Mouse (Mus musculus) frontal cortex, postnatal 36 days (tissue): Measurements from ENCODE around the gene Myl6.

Experiments
- DNase-seq, 2 experiments: peaks; one replicate each; pipeline ENCODE4 v3.0.0; 2022; ENCODE audit warnings: low spot score in 2 of 2

Myl6 gene

GRCm38 (mm10) chr10:128493695-128494666, at the start of gene Myl6:
Gene Myl6 (minus strand): TSS chr10:128494145.
- DNase-seq: peak; percentile 97 to 98

DNA sequence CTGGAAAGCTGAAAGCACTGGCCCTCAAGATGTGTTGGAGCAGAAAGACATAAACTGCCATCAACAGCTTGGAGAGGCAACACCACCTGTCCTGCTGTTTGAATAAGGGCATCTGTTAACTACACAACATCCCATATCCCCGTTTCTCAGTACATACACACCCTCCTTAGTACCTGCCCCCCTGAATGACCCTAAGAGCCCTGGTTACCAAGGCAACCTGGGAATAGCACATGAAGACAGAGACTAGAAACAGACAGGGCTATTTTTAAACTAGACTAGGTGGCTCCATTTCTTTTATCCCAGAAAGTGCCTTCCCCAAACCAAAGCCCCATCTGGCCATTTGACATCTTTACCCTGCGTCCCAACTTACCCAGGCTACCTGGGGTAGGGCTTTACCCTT, 49.2 kb upstream of the Myl6 start:
- no peak for DNase-seq

- no peak for DNase-seq
These were observed 44.5 kb upstream of the Myl6 start for GRCm38 (mm10) chr10:128538340-128538870.

DNA sequence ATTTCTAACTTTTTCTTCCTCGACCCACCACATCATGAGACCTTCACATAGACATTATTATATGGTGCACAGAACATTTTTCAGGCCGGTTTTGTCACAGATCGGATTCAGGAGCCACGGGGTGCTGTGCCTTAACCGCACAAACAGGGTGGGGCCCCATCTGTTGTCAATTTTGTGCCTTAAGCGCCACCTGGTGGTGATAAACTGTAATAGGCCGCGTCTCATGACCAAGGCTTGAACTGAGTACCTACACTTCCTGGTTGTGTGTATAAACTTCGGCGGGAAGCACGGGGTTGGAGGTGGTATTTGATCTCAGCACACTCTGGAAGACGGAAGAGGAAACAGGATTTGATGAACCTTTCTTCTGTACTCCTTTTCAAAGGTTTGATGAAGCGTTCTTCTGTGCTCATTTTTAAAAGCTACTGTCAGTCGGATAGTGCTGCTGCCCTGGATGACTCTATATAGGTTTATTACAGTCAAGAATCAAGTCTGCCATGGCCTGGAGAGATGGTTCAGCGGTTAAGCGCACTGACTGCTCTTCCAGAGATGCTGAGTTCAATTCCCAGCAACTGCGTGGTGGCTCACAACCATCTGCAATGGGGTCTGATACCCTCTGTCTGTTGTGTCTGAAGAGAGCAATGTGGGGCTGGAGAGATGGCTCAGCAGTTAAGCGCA, 42.5 kb upstream of the Myl6 start:
- peak; percentile 84 to 92 for DNase-seq

DNA sequence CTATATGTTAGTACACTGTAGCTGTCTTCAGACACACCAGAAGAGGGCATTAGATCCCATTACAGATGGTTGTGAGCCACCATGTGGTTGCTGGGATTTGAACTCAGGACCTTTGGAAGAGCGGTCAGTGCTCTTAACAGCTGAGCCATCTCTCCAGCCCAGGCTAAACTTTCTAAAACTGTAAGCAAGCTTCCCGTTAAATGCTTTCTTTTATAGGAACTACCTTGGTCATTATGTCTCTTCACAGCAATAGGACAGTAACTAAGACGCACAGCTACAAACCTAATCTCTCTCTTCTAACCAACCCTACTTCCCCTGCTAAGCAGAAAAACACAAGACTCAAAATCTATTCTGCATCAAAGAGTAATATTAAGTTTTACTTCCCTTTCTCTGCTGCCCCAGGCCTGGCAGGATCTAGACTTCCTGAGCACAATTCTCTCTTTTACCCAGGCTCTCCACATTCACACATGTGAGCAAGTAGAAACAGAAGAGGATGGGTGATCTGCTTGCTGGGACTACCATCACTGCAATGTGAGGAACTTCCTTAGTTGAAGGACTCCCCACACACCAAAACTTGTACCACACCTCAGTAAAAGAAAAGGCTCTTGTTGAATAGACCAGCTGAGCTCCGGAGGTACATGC, 41.8 kb upstream of the Myl6 start:
- DNase-seq: no peak

- no peak for DNase-seq
These were observed 41.3 kb upstream of the Myl6 start for GRCm38 (mm10) chr10:128535206-128535605.

DNA sequence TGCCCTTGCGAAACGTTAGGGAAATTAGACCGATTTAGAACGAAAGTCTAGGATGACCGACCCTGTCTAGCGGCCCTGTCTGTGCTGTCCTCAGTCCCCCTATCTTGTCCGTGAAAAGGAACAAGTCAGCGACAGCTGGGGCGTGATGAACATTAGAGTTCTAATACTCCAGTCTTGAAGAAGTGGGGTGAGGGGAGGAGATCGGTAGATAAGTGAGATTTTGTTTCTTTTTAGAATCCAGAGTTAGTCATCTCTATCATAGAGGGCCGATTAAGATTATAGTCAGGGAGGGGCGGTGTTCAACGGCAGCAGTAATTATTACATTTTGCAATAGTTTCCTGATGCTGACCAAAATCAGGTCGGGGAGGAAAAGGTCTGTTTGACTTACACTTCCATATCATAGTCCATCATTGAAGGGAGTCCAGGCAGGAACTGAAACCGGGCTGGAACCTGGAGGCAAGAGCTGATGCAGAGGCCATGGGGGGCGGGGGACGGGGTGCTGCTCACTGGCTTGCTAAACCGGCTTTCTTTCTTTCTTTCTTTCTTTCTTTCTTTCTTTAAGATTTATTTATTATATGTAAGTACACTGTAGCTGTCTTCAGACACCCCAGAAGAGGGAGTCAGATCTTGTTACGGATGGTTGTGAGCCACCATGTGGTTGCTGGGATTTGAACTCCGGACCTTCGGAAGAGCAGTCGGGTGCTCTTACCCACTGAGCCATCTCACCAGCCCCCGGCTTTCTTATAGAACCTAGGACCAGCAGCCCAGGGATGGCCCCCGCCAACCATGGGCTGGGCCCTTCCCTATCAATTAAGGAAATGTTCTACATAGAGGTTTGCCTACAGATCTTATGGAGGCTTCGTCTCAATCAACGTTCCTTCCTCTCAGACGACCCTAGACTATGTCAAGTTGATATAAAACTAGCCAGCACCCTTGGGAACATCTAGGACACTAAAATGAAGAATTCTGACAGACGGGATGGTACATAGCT, 32.7 kb upstream of the Myl6 start:
- no peak for DNase-seq

- DNase-seq: peak; percentile 80 to 90
These were observed 31.8 kb upstream of the Myl6 start, which contains the start of gene Esyt1 for GRCm38 (mm10) chr10:128525671-128526308. Gene Esyt1 (minus strand): TSS chr10:128525871.

GRCm38 (mm10) chr10:128524732-128525662, 31.1 kb upstream of the Myl6 start:
- DNase-seq: peak; percentile 37 to 47

- DNase-seq: no peak
These were observed 30.3 kb upstream of the Myl6 start for GRCm38 (mm10) chr10:128524111-128524731.

GRCm38 (mm10) chr10:128522351-128522750, 28.4 kb upstream of the Myl6 start:
- DNase-seq: no peak

DNA sequence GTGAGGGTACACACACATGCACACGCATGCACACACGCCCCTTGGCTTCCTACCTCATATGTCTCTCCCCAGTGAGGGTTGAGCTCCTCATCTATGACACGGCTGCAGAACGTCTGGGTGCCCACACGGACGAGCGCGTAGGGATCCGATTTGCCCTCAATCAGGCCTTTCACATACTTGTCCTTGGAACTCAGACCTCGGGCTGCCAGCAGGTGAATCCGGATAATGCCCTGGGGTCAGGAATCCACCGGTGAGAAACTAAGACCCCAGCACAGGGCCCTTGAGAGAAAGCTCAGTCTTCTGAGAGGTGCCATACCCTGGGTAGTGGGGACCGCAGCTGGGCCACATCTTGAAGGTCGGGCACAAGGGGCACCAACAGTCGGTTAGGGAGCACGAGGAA, 26.6 kb upstream of the Myl6 start:
- DNase-seq: no peak

DNA sequence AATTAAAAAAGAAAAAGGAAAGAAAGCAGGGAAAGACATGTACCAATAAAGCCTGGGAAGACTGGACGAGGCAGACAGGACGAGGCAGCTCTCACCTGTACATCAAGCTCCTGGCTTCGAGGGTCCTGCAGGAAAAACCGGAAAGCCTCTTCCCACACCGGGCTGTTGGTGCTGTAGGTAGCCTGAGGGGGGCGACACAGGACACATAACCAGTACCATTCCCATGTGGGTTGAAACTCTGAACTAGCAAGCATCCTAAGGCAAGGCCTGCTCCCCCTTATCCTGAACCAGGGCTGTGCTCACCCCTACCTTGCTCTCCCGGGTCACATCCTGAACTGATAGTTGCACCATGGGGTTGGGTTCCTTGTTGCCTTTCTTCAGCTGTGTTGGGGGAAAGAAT, 24.9 kb upstream of the Myl6 start:
- DNase-seq: peak; percentile 29 to 48

GRCm38 (mm10) chr10:128516677-128517076, 22.7 kb upstream of the Myl6 start:
- no peak for DNase-seq

DNA sequence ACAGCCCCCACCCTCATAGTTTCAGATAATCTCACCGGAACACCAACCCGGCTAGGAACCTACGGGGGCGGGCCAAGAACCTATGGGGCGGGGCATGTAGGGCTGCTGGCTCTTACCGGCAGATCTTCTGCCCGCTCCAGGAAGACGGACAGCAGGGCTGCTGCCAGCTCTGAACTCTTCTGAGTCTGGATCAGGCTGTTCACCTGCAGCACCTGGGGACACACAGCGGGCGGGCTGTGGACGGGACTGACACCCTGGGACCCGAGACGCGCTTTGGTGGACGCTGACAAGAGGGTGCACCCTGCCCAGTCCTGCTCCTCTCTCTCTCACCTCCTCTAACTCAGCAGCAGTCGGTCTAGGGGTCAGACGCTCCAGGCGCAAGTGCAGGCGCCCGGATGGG, 22.1 kb upstream of the Myl6 start:
- DNase-seq: no peak

DNA sequence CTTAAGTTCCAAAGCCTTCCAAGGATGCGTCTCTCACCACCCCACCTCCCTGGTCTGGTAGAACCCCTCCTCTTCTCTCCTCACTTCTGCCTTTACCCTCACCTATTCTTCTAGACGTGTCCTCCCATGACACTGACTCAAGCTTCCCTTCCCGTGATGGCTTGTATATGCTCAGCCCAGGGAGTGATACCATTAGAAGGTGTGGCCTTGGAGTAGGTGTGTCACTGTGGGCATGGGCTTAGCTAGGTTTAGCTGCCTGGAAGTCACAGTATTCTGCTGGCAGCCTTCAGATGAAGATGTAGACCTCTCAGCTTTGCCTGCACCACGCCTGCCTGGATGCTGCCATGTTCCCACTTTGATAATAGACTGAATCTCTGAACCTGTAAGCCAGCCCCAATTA, 21.1 kb upstream of the Myl6 start:
- no peak for DNase-seq

DNA sequence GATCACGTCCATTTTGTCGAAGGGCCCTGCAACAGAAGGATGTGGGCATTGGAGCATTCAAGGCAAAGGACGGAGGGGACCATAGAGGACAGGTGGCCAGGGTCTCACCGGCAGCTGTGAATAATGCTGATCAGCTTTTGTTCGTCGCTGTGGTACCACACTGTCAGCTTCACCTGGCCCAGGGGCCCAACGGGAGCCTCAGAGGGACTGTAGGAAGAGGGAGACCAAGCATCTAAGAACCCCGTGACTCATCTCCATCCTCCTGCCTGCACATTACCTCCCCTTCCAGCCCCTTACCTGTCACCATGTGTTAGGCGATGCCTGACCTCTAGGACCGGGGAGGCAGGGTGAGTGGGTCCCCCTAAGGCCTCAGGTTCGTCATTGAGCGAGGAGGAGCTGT, 17.8 kb upstream of the Myl6 start:
- no peak for DNase-seq

DNA sequence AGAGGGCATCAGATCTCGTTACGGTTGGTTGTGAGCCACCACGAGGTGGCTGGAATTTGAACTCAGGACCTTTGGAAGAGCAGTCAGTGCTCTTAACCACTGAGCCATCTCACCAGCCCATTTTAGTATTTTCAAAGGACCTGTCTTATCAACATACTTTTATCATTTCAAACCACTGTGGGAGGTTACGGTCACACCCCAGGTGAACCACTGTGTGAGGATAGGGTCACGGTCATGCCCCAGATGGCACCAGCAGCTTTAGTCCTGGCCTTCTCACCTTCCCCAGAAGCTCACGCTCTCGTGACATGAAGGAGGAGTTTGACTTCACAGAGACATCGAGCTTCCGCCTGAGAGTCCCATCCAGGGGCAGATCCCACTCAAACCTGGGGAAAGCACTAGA, 17.2 kb upstream of the Myl6 start:
- no peak for DNase-seq

GRCm38 (mm10) chr10:128510301-128510700, 16.4 kb upstream of the Myl6 start:
- DNase-seq: no peak
